Mouse (Mus musculus): ENCODE measurements around the gene Pigs. TPM values are rescaled to one million over a fixed set of nuclear protein-coding genes. Genes with fewer than 3 reads are reported as not detected.

Pigs gene
- polyA plus RNA-seq, 1 experiment = 85.9 TPM

- Histone ChIP-seq H3K4me1 (ENCODE audit: control insufficient read depth, insufficient read depth, low read length) (peaks cover 4% of the 10 kb centered on the region), H3K4me3 (ENCODE audit: insufficient read depth, low read length) (no peak overlapping the region), H3K27ac (ENCODE audit: insufficient read depth, low read depth, low read length) (no peak overlapping the region)
- no peak for TF ChIP-seq POLR2A (IDR thresholded peaks at IDR 0.05; ENCODE audit: borderline replicate concordance, low read depth, low read length)
- TF ChIP-seq CTCF (IDR thresholded peaks at IDR 0.05; ENCODE audit: low read depth, low read length) = no peak
These were observed 4.5 kb downstream of the Pigs start for GRCm38 (mm10) chr11:78332676-78333075.

GRCm38 (mm10) chr11:78333992-78334391 lies 5.8 kb downstream of the Pigs start:
- H3K4me1 ChIP-seq (ENCODE audit: control insufficient read depth, insufficient read depth, low read length) = peaks cover 3% of the 10 kb centered on the region
- H3K4me3 ChIP-seq (ENCODE audit: insufficient read depth, low read length) = no peak overlapping the region
- H3K27ac ChIP-seq (ENCODE audit: insufficient read depth, low read depth, low read length) = no peak overlapping the region
- TF ChIP-seq POLR2A (IDR thresholded peaks at IDR 0.05; ENCODE audit: borderline replicate concordance, low read depth, low read length) = no peak
- no peak for TF ChIP-seq CTCF (IDR thresholded peaks at IDR 0.05; ENCODE audit: low read depth, low read length)

DNA sequence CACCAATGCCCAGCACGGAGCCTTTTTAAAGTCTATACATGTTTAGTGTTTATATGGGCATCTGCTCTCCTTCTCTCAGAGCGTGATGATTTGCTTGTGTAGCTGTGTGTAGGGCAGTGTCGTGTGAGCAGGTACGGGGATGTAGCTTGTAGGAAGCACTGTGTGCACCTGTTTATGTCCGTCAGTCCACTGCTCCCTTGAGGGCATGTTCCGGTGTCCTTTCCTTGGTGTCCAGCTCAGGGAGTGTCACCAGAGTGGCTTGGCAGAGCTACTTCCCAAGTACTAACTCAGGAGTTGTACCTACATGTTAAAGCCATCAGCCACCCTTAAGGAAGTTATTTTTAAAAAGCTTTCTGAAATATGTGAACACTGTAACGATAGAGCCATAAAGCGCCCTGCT lies 8.8 kb downstream of the Pigs start:
- Histone ChIP-seq H3K27ac (ENCODE audit: insufficient read depth, low read depth, low read length) (no peak overlapping the region), H3K4me1 (ENCODE audit: control insufficient read depth, insufficient read depth, low read length) (no peaks in the 10 kb centered on the region), H3K4me3 (ENCODE audit: insufficient read depth, low read length) (no peak overlapping the region)
- TF ChIP-seq CTCF (IDR thresholded peaks at IDR 0.05; ENCODE audit: low read depth, low read length) = no peak

- H3K4me1 ChIP-seq (ENCODE audit: control insufficient read depth, insufficient read depth, low read length) = peaks cover 22% of the 10 kb centered on the region
- no peak overlapping the region for H3K4me3 ChIP-seq (ENCODE audit: insufficient read depth, low read length)
- TF ChIP-seq POLR2A (IDR thresholded peaks at IDR 0.05; ENCODE audit: borderline replicate concordance, low read depth, low read length) (no peak), CTCF (IDR thresholded peaks at IDR 0.05; ENCODE audit: low read depth, low read length) (no peak)
- H3K27ac ChIP-seq (ENCODE audit: insufficient read depth, low read depth, low read length) = no peak overlapping the region
These were observed 13.5 kb downstream of the Pigs start for GRCm38 (mm10) chr11:78341702-78342101.

DNA sequence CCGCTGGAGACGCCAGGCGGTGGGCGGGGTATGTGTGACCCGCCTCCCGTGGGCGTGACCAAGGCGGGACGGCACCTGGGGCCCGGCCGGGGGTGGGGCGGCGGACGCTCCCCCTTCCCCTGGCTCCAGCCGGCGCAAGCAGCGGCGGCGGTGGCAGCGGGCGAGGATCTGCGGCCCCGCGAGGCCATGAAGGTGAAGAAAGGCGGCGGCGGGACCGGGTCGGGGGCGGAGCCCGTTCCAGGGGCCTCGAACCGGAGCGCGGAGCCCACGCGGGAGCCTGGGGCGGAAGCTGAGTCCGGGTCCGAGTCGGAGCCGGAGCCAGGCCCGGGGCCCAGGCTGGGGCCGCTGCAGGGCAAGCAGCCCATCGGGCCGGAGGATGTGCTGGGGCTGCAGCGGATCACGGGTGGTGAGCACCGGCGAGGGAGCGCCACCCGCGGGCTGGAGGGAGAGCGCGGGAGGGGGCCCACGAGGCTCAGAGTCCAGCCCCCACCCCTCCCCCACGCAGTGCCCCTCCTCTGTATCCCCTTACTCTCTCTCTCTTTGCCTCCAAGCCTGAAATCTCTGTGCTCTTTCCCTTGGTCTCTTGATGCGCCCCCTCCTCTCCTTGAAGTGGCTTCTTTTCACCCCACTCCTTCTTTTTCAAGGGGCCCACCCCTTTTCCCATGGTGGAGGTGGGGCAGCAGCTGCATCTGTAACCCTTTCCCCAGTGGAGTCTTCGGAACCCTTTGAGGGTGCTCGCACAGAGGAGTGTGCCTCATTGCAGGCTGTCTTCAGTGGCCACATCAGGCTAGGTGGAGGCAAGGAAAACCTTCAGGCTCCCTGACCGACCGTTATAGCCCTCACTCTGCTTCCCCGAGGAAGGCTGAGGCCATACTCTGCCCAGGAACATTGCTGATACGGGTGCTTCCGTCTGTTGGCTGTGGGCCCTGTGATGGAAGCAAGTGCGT lies 15.4 kb downstream of the Pigs start, which contains the start of gene Unc119:
Gene Unc119, plus strand, starts transcription at position 102 of the 947 bp plus-strand sequence.
- H3K27ac ChIP-seq (ENCODE audit: insufficient read depth, low read depth, low read length) = peak within 1 kb of the TSS; percentile 40
- TF ChIP-seq POLR2A (IDR thresholded peaks at IDR 0.05; ENCODE audit: borderline replicate concordance, low read depth, low read length) (no peak), CTCF (IDR thresholded peaks at IDR 0.05; ENCODE audit: low read depth, low read length) (no peak)
- H3K4me3 ChIP-seq (ENCODE audit: insufficient read depth, low read length) = peak within 1 kb of the TSS; percentile 79
- peaks cover 35% of the 10 kb centered on the region for H3K4me1 ChIP-seq (ENCODE audit: control insufficient read depth, insufficient read depth, low read length)

- Histone ChIP-seq H3K4me3 (ENCODE audit: insufficient read depth, low read length) (peak overlapping the region; percentile 79), H3K27ac (ENCODE audit: insufficient read depth, low read depth, low read length) (peak overlapping the region; percentile 88), H3K4me1 (ENCODE audit: control insufficient read depth, insufficient read depth, low read length) (peaks cover 43% of the 10 kb centered on the region)
- TF ChIP-seq CTCF (IDR thresholded peaks at IDR 0.05; ENCODE audit: low read depth, low read length) = no peak
These were observed 16.2 kb downstream of the Pigs start for GRCm38 (mm10) chr11:78344328-78344889.

DNA sequence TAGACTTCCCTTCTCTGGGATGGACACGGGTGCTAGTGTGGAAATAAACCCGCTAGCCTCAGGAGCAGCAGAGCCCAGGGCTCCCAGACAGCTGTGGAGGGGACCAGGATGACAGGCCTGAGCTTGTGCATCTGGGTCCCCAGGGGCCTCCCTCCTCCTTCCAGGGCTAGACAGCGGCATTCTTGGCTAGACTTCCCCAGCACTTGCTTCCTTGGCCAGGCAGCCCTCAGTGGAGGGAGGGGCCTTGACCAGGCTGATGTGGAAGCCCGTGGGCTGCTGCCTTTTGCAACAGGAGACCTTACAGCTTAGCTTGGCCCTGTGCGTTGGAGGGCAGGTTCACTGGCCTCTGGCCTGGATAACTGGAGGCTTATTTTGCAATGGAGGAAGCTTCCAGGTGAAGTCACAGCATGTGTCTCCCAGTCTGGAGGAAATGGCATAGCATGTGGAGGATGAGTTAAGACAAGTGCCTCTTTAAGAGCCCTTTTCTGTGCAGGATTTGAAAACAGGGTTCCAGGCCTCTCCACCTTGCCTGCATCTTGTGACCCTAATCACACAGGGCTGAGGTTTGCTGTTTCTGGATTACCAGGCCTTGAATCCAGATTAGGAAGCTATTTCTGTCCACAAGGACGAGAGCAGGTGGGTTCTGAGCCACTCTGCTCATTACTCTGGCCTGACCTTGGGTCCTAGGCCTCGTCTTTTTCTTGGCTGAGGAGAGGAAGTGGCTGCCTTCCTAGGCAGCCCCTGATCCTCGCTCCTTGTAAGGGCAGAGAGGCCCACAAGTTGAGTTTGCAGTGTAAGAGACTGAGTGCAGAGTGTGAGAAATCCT lies 16.9 kb downstream of the Pigs start:
- no peak for TF ChIP-seq CTCF (IDR thresholded peaks at IDR 0.05; ENCODE audit: low read depth, low read length)
- TF ChIP-seq POLR2A (IDR thresholded peaks at IDR 0.05; ENCODE audit: borderline replicate concordance, low read depth, low read length) = no peak
- H3K27ac ChIP-seq (ENCODE audit: insufficient read depth, low read depth, low read length) = peak overlapping the region; percentile 88
- H3K4me3 ChIP-seq (ENCODE audit: insufficient read depth, low read length) = peak overlapping the region; percentile 3; the same call in 1 of the 2 replicates
- H3K4me1 ChIP-seq (ENCODE audit: control insufficient read depth, insufficient read depth, low read length) = peaks cover 48% of the 10 kb centered on the region

DNA sequence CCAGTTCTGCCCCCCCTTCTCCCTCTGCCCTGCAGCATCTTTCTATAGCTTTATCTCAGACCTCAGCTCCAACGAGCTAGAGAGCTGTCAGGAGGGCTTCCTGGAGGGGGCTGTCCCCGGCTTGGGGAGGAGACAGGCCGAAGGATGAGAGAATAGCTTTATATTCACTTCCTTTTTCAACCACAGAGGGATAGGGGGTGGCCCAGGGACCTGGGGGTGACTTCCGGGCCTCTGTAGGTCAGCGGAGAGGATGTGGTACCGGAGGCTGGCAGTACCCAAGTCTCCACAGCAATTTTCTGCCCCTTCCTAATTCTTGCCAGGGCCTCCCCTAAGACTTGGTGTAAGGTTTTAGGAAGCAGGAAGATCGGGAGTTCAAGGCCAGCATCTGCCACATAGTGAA lies 17.6 kb downstream of the Pigs start:
- H3K27ac ChIP-seq (ENCODE audit: insufficient read depth, low read depth, low read length) = peak overlapping the region; percentile 88
- peak overlapping the region; percentile 33 for H3K4me3 ChIP-seq (ENCODE audit: insufficient read depth, low read length)
- TF ChIP-seq POLR2A (IDR thresholded peaks at IDR 0.05; ENCODE audit: borderline replicate concordance, low read depth, low read length) (no peak), CTCF (IDR thresholded peaks at IDR 0.05; ENCODE audit: low read depth, low read length) (no peak)
- peaks cover 54% of the 10 kb centered on the region for H3K4me1 ChIP-seq (ENCODE audit: control insufficient read depth, insufficient read depth, low read length)

DNA sequence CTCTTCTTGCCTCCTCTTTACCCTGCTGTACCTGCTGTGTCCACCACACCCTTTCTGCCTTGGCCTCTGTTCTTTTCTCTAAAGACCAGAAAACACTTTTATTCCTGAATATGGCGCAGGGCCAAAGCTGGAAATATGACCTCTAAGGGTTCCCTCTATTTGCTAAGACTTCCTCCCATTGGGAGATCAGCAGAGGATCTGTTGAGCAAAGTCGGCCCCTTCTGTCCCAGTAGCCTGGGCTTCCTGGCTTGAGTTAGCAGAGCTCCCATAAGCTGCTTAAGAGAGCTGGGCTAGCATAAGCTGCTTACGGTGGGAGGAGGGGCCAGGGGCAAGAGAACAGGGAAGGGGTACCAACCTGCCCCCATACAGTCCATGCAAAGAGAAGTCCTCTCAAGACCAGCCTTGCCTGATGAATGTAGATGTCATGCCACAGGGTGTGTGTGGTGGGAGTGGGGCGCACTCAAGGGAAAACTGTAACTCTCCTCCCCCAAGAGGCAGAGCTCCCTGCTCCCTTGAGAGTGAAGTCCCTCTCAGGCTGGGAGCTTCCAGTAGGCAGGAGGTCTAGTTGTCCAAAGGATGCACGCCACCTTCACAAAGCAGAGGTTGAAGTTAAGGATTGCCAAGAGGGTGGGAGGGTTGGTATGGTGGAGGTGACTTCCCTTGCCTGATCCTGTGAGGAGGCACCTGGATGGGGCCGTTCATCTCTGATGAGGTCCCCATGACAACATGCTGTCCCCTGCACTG lies 18.3 kb downstream of the Pigs start:
- H3K27ac ChIP-seq (ENCODE audit: insufficient read depth, low read depth, low read length) = peak overlapping the region; percentile 88
- peaks cover 54% of the 10 kb centered on the region for H3K4me1 ChIP-seq (ENCODE audit: control insufficient read depth, insufficient read depth, low read length)
- TF ChIP-seq CTCF (IDR thresholded peaks at IDR 0.05; ENCODE audit: low read depth, low read length) = no peak
- no peak for TF ChIP-seq POLR2A (IDR thresholded peaks at IDR 0.05; ENCODE audit: borderline replicate concordance, low read depth, low read length)
- peak overlapping the region; percentile 33 for H3K4me3 ChIP-seq (ENCODE audit: insufficient read depth, low read length)

Data from bone marrow macrophage, adult 2 months (primary cell).